Mouse (Mus musculus): ENCODE measurements around the gene Pax4. TPM values are rescaled to one million over a fixed set of nuclear protein-coding genes. Genes with fewer than 3 reads are reported as not detected.

The Pax4 gene
- polyA plus RNA-seq, 1 experiment from 2014 or later, result not detected

GRCm38 (mm10) chr6:28411236-28411635 lies 37.9 kb downstream of the Pax4 start:
- H3K4me1 ChIP-seq, result no peaks in the 10 kb centered on the region
- 72% methylated on average over 2 of the region's 2 CpGs for WGBS
- H3K27me3 ChIP-seq (ENCODE audit: poor library complexity, severe bottlenecking), result no peaks in the 10 kb centered on the region
- no peak for DNase-seq (ENCODE audit: extremely low spot score, low spot score)
- H3K36me3 ChIP-seq (replicated peaks), result peaks cover 19% of the 10 kb centered on the region
- no peak overlapping the region for H3K27ac ChIP-seq
- no peak overlapping the region for H3K4me3 ChIP-seq
- H3K9me3 ChIP-seq, result no peaks in the 10 kb centered on the region

DNA sequence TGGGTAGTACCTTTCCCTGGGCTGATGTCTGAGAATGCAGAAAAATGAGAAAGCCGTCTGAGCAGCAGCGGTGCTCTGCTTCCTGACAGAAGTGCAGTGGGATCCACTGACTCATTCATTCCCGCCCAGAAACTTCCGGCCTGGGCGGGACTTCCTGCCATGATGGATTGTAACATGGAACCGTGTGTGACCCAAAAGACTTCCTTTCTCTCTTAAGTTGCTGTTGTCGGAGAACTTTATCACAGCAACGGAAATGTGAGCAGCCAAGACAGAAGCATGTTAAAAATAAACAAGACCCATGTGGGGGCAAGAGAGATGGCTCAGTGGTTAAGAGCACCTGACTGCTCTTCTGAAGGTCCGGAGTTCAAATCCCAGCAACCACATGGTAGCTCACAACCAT lies 39.1 kb downstream of the Pax4 start:
- Histone ChIP-seq H3K36me3 (replicated peaks) (peaks cover 7% of the 10 kb centered on the region), H3K4me1 (no peaks in the 10 kb centered on the region), H3K27ac (no peak overlapping the region), H3K4me3 (no peak overlapping the region), H3K9me3 (peaks cover 3% of the 10 kb centered on the region; the same call in 1 of the 2 replicates), H3K27me3 (ENCODE audit: poor library complexity, severe bottlenecking) (no peaks in the 10 kb centered on the region)
- DNase-seq (ENCODE audit: extremely low spot score, low spot score), result no peak
- 88% methylated on average over 9 of the region's 9 CpGs for WGBS

GRCm38 (mm10) chr6:28399791-28400190 lies 49.4 kb downstream of the Pax4 start:
- Histone ChIP-seq H3K9me3 (peaks cover 15% of the 10 kb centered on the region), H3K27me3 (ENCODE audit: poor library complexity, severe bottlenecking) (peaks cover 63% of the 10 kb centered on the region), H3K27ac (no peak overlapping the region), H3K36me3 (replicated peaks) (no peaks in the 10 kb centered on the region), H3K4me1 (peaks cover 23% of the 10 kb centered on the region), H3K4me3 (no peak overlapping the region)
- no peak for DNase-seq (ENCODE audit: extremely low spot score, low spot score)
- 96% methylated on average over 4 of the region's 4 CpGs for WGBS

DNA sequence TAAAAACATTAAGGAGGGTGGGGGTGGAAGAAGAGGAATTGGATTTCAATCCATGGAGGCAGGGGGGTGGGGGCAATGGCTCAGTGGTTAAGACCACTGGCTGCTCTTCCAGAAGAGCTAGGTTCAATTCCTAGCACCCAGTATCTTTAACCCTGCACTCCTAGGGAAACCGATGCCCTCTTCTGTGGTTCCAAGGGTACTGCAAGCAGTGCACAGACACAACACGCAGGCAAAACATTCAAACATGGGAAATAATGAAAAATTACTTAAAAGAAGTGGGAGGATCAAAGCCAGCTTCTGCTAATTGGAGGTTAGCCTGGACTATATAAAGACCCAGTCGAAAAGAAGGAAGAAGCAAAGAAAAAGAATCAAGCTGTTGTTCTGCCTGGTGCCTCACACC lies 50.4 kb downstream of the Pax4 start:
- peaks cover 23% of the 10 kb centered on the region for H3K4me1 ChIP-seq
- no peaks in the 10 kb centered on the region for H3K36me3 ChIP-seq (replicated peaks)
- H3K27me3 ChIP-seq (ENCODE audit: poor library complexity, severe bottlenecking), result peaks cover 74% of the 10 kb centered on the region
- no peak overlapping the region for H3K27ac ChIP-seq
- WGBS, result 85% methylated on average over 3 of the region's 3 CpGs
- H3K9me3 ChIP-seq, result peaks cover 9% of the 10 kb centered on the region
- H3K4me3 ChIP-seq, result no peak overlapping the region
- DNase-seq (ENCODE audit: extremely low spot score, low spot score), result no peak

GRCm38 (mm10) chr6:28397681-28398203 lies 51.4 kb downstream of the Pax4 start, which contains the start of gene Zfp800:
Zfp800 (minus strand) TSS chr6:28398005.
- H3K9me3 ChIP-seq, result peaks cover 9% of the 10 kb centered on the region
- H3K27me3 ChIP-seq (ENCODE audit: poor library complexity, severe bottlenecking), result peaks cover 84% of the 10 kb centered on the region
- H3K36me3 ChIP-seq (replicated peaks), result no peaks in the 10 kb centered on the region
- peak within 1 kb of the TSS; percentile 58 for H3K4me3 ChIP-seq
- peak within 1 kb of the TSS; percentile 88 for H3K27ac ChIP-seq
- under 1% methylated on average over 33 of the region's 33 CpGs for WGBS
- peaks cover 23% of the 10 kb centered on the region for H3K4me1 ChIP-seq
- peak; percentile 70 for DNase-seq (ENCODE audit: extremely low spot score, low spot score)

DNA sequence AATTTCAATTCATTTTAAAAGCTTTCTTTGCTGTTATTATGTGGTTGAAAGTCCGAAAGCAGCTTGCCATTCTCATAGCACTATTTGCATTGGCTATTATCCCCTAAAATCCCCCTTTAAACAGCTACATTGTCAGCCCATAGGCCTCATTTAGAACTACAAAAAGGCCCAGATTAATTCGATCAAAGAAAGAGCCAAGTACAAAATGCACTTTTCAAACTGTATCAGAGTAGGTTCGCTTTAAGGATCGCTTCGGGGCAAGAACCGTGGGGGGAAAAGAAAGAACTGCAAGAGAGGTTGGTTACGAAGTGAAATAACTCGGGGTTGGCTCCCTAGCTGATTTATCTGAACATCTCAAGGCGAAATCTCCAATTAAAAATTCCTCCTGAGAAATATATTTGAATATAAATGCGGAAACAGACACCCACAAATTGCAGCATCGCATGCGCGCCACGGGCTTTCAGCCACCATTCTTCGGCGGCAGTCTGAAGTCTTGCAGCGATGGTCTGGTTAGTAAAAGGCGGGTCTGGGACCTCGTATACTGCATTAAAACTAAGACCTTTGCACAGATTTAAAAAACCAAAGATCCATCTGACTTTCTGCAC lies 52.2 kb downstream of the Pax4 start:
- WGBS, result under 1% methylated on average over 19 of the region's 19 CpGs
- Histone ChIP-seq H3K27me3 (ENCODE audit: poor library complexity, severe bottlenecking) (peaks cover 89% of the 10 kb centered on the region), H3K36me3 (replicated peaks) (no peaks in the 10 kb centered on the region), H3K27ac (peak overlapping the region; percentile 88), H3K4me1 (peaks cover 23% of the 10 kb centered on the region), H3K9me3 (peaks cover 9% of the 10 kb centered on the region), H3K4me3 (peak overlapping the region; percentile 58)
- DNase-seq (ENCODE audit: extremely low spot score, low spot score), result peak; percentile 57

- H3K27me3 ChIP-seq (ENCODE audit: poor library complexity, severe bottlenecking), result peaks cover 89% of the 10 kb centered on the region
- H3K27ac ChIP-seq, result peak overlapping the region; percentile 88
- H3K4me1 ChIP-seq, result peaks cover 23% of the 10 kb centered on the region
- peak; percentile 41 for DNase-seq (ENCODE audit: extremely low spot score, low spot score)
- 9% methylated on average over 15 of the region's 15 CpGs for WGBS
- peak overlapping the region; percentile 58 for H3K4me3 ChIP-seq
- H3K36me3 ChIP-seq (replicated peaks), result no peaks in the 10 kb centered on the region
- H3K9me3 ChIP-seq, result peaks cover 9% of the 10 kb centered on the region
Measured at GRCm38 (mm10) chr6:28396051-28396852, 52.9 kb downstream of the Pax4 start.

Other genes with a start within 250 kb of the Pax4 start
- gene Zfp800, start 51.3 kb downstream of the Pax4 start, polyA plus RNA-seq (2016; fragmentation: Nextera tagmentation; extraction: Ambion mirVana), result 22.0 and 22.8 TPM in 2 replicates
- gene Arf5, start 25.8 kb downstream of the Pax4 start, polyA plus RNA-seq (2016; fragmentation: Nextera tagmentation; extraction: Ambion mirVana), result 269 and 281 TPM in 2 replicates
- gene Fscn3, start 21.6 kb downstream of the Pax4 start, polyA plus RNA-seq (2016; fragmentation: Nextera tagmentation; extraction: Ambion mirVana), result 0.14 TPM in 1 of 2 replicates, not detected in the other
- 10.6 and 11.2 TPM in 2 replicates for gene Gcc1, start 21.0 kb downstream of the Pax4 start, polyA plus RNA-seq (2016; fragmentation: Nextera tagmentation; extraction: Ambion mirVana)
- gene Snd1, start 25.8 kb upstream of the Pax4 start, polyA plus RNA-seq (2016; fragmentation: Nextera tagmentation; extraction: Ambion mirVana), result 110 and 115 TPM in 2 replicates